Mouse (Mus musculus): ENCODE data around the gene AW551984.

The AW551984 gene

GRCm38 (mm10) chr9:39603999-39604453, at the start of gene AW551984:
TSS of gene AW551984 (minus strand) at chr9:39604403.
- peak; percentile 1 to 4 for DNase-seq

DNA sequence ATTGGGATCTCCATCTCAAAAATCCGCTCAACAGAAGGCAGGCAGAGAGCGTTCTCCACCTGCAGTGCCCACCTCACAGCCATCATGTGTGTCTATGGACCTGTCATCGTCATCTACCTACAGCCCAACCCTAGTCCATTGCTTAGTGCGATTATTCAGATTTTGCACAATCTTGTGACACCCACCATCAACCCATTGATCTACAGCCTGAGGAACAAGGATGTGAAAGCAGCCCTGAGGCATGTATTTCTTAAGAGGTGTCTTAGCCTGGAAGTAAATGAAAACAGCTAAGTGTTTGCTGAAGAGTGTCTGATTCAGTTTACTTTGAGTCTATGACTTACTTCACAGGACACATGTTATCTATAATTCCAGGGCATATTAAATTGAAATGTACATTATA, 43.2 kb upstream of the AW551984 start:
- DNase-seq, result no peak

GRCm38 (mm10) chr9:39644785-39645184, 40.6 kb upstream of the AW551984 start, which contains the start of gene Olfr961:
TSS of gene Olfr961 (plus strand) at chr9:39645085.
- no peak for DNase-seq

GRCm38 (mm10) chr9:39633913-39634594, 29.9 kb upstream of the AW551984 start:
- DNase-seq, result no peak

GRCm38 (mm10) chr9:39629069-39629468, 24.9 kb upstream of the AW551984 start:
- no peak for DNase-seq

DNA sequence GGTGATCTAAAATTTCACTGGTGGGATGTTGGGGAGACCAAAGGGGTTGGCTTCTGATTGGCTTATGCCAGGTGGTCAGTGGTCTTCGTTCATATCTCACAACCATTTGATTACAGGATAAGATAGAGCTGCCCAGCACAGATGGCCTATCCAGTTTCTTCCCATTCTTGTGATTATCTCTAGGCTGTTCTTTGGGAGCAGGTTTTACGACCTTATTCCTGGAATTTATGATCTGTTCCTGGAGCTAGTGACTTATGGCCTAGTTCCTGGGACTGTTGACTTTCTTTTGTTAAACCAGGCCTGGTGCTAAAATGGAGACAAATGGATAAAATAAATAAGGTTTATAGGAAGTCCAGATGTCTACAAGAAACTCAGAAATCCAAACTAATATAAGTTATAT, 20.5 kb upstream of the AW551984 start:
- DNase-seq, result no peak

DNA sequence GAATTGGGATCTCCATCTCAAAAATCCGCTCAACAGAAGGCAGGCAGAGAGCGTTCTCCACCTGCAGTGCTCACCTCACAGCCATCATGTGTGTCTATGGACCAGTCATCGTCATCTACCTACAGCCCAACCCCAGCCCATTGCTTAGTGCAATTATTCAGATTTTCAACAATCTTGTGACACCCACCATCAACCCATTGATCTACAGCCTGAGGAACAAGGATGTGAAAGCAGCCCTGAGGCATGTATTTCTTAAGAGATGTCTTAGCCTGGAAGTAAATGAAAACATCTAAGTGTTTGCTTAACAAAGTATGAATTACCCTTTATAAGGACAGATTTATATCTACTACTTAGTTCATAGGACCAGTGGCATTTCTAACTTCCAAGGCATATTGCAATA, 19.6 kb upstream of the AW551984 start:
- DNase-seq, result no peak

GRCm38 (mm10) chr9:39621073-39621472, 16.9 kb upstream of the AW551984 start, which contains the start of gene Olfr960:
TSS of gene Olfr960 (plus strand) at chr9:39621373.
- no peak for DNase-seq

DNA sequence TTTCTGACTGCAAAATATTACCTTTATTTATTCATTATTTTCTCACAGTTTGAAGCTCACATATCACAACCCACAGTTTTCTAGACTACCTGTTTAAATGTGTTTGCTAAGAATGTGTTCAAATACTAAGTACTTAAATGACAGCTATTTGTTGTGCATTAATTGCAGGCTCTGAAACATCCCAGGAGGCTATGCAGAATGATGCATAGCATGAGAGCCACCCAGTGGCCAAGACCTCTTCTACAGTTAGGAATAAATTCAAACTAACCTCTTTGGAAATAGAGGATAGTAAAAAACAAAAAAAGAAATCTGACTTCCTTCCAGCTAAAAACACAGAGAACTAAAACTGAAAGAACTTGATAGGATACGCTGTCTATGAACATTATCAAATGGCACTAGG, 7.8 kb upstream of the AW551984 start:
- peak; percentile 50 to 56 for DNase-seq

DNA sequence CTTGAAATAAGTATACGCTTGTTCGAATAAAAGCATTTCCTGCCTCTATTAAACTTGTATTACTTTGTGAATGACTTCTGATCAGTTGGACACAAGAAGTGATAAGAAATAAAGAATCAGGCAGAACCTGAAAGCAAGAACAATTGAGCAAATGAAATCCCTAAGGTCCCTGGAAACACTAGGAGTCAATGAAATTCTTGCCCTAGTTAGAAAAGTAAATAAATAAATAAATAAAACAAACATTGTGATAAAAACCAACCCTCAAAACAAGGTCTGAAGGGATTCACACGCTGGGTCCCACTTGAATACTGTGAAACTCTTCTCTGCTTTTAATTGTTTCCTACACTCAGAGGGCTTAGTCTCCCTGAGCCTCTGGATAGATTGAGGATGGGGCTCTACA, 6.2 kb upstream of the AW551984 start, which contains the start of gene Olfr148:
Gene Olfr148, plus strand, starts transcription at position 301 of the 400 bp plus-strand sequence.
- no peak for DNase-seq

DNA sequence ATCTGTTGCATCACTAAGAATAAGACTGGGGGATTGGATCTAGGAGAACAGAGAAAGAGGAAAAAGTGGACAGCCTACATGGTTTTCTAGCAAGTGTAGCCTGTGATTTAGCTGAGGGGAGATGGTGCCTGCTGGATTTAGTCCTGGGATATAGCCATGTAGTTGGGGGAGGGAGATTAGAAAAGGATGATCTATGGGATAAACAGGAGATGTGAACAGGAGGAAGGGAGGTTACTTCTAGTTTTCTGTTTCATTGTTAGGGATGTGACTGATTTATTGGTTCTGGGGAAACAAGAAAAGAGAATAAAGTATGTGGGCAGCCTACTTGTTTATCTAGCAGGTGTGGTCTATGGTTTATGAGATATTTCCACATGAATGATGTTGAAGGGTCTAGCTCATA, 4.3 kb upstream of the AW551984 start:
- DNase-seq, result no peak

- peak; percentile 3 to 8 for DNase-seq
These were observed 814 bp downstream of the AW551984 start for GRCm38 (mm10) chr9:39603333-39603845.

GRCm38 (mm10) chr9:39602536-39603332, 1.5 kb downstream of the AW551984 start:
- DNase-seq, result peak; percentile 19 to 37

DNA sequence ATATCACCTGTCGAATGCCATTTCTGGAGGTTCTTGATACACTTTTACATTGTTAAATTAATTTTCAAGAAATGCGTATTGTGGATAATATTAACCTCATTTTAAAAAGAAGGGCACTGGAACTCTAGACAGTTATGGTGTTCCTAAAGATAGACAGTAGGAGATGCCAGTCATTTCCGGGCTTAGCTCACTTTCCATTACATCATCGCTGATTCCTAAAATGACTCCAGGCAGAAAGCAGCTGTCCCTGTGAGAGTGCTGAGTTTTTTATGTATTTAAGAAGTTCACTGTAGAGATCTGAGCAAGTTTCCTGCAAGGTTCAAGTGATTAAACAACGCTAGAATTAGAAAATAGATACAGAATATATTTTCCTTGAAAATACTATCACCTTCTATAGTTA, 27.2 kb downstream of the AW551984 start:
- no peak for DNase-seq

- DNase-seq, result no peak
These were observed 28.7 kb downstream of the AW551984 start, which contains the start of gene Olfr959 for GRCm38 (mm10) chr9:39575469-39575868. TSS of gene Olfr959 (minus strand) at chr9:39575569.

- no peak for DNase-seq
These were observed 45.9 kb downstream of the AW551984 start for GRCm38 (mm10) chr9:39558349-39558647.

DNA sequence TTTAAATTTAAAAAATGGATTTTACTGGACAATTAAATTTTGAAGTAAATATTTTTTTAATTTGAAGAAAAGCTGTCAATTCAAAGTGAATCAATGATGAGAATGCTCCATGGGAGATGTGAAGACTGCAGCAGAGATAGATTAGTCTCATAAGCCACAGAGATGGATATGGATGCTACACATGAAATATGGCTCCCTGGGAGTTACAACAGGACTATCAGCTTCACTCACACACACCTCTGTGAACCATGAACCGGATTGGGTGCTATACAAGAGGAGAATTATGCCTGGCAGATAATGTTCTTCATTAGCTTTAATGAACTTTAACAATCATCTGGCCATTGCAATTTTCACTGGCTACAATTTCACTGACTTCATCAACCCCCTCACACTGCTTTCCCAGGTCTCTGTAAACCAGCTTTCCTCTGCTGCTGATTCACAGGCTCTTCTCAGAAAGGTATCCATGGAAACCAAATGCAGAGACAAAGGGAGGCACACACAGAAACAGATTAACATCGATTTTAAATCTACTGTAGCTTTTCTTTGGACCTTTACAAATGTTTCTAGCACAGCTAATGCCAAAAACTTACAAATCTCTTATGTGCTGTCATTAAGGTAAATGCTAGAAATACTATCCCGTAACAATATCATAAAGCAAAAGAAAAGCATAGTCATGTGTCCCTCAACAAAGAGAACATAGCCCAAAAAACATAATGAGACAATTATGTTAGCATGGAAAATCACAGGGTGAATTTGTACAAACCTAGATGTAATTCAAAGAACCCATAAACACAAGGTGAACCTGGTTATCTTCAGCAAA, 46.5 kb downstream of the AW551984 start:
- peak in 1 of 2 experiments; percentile 7 for DNase-seq

- DNase-seq, result peak; percentile 66 to 68
These were observed 50.3 kb downstream of the AW551984 start, which contains the start of gene Olfr958 for GRCm38 (mm10) chr9:39553946-39554345. TSS of gene Olfr958 (minus strand) at chr9:39554054.

DNA sequence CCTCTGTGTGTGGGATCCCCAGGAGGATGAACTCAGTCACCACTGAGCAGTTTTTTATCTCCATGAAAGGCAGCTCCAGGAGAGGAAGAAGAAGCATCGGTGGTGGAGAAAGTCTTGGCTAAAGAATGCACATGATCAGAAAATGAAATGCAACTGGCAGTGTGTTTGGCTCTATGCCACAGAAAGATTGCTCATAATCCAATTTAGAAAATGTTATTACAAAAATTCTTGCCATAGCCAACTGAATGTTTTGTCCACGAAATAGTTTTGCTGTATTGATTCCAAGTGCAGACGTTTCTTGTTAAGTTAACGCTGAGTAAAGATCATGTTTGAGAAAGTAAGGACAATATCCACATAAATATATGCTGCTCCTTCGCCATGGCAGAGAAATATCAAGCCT, 53.4 kb downstream of the AW551984 start:
- peak in 1 of 2 experiments; percentile 16 for DNase-seq

Measured in cerebellum, postnatal 10 days (tissue).